Mouse (Mus musculus) T-helper 17 cell (primary cell): ENCODE results near the gene Mapk10.

ENCODE experiments used
- in situ Hi-C, 2 experiments: fragments of 300-600 bp; cut with MboI, MseI; formaldehyde crosslinking; loops; 1 replicate in 1 of 2; 2 replicates in 1 of 2; pipeline ENCODE4 v1.15.1; 2025; ENCODE audit warnings: high pct_unique_total_duplicates in 2 of 2

The Mapk10 gene

DNA sequence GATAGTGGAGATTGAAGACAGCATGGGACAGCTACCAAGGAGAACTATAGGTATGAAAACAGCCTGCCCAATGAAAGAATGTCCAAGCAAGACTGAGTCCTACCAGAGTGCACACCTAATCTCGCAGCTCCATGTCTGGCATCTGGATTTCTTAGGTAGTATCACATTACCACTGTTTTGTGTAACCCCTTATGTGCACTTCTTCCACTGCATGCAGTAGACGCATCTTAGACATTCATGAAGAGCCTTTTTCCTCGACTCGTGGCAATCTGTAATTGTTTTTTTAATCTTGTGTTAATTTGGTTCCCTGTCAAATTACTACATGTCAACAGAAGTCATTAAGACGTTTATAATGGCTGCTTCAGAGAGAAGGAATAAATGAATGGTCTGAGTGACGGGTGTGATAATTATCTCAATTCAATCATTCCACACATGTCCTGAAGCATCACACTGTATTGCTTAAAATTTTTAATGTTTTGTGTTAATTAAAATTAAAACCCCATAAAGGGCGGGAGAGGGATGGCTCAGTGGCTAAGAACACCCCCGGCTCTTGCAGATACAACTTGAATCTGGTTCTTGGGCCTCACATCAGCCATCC lies 160.7 kb downstream of the Mapk10 start:
- in situ Hi-C loops = no loop called here

DNA sequence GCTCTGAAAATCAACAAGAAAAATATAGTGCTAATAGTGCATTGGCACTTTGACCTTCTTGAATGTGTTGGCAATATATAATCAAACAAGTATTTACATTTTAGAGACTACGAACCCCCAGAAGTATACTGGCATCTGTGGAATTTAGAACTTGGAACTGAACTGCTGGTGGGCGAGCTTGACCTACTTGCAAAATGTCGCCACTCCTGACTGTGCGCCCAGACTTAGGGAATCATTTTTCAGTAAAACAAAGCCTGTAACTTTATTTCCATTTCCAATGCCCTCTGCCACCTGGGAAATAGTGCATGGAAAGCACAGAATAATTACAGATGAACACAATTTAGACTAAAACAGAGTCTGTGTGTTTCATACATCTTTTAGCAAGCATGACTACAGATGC lies 163.1 kb downstream of the Mapk10 start:
- in situ Hi-C loops = no loop called here

DNA sequence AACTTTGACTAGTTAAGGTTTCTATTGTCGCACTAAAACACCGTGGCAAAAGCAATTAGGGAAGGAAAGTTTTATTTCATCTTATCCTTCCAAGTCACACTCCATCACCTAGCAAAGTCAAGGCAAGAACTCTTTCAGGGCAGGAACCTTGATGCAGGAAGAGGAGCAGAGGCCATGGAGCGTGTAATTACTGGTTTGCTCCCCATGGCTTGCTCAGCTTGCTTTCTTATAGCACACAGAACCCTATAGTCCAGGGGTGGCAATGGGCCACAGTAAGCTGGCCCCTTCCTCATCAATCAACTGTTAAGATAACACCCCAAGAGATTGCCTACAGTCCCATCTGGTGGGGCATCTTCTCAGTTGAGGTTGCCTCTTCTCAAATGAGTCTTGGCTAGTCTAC lies 173.4 kb downstream of the Mapk10 start:
- in situ Hi-C loops = no loop called here

DNA sequence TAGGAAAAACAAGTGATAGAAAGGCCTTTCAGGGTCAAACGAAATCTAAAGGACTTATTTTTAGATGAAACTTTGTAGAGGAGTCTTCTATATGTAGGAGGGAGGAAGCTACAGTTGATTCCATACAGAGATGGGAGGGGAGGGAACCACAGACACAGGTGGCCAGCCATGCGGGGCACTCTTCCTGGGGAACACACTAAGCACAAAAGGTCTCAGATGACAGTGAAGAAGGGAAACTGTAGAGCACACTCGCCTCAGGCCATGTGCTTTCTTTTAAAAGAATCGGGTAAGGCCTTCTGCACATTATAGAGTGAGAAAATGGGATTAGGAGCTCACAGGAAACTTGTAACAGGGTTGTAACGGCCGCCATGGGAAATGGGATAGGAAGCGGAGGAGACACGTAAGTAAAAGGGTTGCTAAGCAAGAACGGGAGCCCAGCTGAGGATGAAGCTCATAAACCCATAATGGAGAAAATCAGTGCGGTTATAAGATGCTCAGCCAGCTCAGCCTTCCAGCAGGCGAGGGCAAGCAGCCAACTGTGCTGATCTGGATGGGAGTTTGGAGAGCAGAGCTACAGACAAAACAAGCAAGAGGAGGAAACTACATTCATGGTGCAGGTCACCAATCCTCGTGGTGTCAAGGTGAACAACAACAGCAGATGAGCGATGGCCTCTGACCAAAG lies 182.1 kb downstream of the Mapk10 start:
- in situ Hi-C loops = no loop called here

DNA sequence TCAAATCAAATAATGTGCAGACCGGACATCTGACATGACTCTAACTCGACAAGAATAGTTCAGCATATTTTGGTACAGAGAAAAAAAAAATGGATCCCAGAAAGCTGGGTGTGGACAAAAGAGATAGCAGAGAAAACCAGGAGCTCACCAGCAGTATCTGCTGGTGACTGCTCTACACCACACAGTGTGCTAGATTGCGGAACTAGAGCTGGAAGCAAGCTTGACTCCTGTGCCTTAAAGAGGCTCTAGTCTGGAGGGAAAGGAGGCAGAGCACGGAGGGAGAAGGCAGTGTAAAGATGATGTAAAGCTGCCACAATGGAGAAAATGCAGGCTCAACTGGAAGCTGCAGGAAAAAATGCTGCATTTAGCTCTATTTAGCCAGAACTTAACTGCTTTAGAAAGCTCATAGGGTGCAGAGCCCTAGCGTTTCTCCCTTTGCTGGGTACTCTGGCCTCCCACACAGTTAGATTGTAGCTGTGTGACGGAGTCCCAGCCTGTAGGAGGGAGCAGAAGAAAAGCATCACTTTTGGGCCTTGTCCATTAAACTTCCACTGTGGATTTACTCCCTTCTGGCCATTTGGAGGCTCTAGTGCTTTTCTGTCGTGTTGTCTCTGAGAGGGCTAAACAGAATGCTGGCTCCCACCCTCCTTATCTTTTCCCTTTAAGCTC lies 188.5 kb downstream of the Mapk10 start:
- in situ Hi-C loops = no loop called here

DNA sequence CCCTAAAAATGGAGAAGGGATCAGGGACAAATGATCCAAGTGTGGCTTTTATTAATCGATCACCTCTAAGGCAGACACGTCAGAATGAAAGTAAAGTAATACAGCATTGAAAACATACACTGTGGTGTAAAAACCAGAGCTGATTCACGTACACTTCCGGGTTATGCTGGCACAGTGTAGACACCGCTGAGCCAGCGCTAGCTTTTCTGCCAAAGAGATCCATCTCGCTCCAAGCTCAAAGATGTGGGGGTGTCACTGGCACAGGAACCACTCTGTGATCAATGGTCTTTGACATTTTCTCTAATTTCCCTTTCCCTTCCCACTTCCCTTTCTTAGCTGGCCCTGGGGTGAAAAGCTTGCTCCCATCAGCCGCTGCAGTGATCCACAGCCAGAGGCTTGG lies 189.7 kb downstream of the Mapk10 start:
- in situ Hi-C loops = no loop called here

DNA sequence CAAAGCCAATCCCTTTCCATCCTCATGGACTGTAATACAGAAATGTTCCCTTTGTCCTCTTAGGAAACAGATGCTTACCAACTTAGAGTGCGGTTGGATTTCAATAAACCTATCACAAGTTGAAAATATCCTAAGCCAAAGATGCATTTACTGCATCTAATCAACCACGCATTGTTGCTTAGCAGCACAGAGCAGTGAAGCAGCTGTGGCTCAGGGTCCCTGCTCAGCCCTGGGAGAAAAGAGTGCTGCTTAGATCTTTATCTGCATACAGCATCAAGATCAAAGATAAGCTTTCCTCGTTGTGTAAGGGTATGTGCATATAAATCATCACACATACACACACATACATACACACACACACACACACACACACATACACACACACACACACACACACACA lies 190.2 kb downstream of the Mapk10 start:
- in situ Hi-C loops = no loop called here

DNA sequence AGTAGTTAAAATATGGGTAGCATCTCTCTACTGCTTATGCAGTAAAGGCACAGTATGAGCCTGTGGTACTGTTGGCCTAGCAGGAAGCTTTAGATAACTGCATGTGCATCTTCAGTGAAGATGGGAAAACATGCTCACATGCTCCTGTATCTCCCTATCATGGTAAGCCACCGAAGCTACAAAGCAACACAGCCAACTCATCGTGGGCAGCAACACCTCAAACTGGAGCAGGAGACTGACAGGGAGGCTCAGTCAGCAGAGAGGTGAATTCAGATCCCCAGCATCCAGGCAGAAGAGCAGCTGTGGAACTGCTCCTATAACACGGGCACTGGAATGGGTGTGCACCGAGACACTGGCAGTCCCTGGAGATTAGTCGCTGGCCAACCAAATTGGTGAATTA lies 191.0 kb downstream of the Mapk10 start:
- in situ Hi-C loops = no loop called here

DNA sequence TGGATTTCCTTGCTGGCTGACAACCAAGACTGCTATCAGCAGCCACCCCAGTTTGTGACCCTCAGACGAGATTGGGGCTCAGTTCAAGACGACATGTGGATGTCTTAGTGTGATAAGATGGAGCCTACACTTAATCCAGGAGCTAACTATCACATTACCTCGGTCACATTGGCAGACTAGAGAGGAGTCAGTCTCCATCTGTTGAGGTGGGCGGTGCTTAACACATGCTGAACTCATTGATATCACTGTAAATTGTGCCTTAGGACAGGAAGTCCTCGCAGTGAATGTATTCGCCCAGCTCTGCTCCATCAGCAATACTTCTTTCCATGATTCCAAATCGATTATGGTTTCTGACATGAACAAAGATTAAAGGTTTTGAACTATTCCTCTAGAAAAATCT lies 193.5 kb downstream of the Mapk10 start:
- in situ Hi-C loops = no loop called here

DNA sequence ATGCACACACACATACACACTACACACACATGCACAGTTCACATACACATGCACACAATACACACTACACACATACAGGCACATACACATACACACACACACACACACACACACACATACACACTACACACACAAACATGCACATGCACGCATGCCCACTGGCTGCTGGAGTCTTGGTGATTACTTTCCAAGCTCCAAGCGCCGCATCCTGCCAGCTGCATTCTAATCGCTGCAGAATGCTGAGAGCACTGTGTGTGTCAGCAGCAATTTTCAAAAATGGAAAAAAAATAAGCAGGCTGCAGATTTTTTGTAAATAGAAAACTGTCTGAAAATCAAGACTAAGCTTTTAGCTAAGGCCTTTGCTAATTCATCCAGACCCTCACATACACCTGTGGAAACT lies 196.8 kb downstream of the Mapk10 start:
- in situ Hi-C loops = no loop called here

DNA sequence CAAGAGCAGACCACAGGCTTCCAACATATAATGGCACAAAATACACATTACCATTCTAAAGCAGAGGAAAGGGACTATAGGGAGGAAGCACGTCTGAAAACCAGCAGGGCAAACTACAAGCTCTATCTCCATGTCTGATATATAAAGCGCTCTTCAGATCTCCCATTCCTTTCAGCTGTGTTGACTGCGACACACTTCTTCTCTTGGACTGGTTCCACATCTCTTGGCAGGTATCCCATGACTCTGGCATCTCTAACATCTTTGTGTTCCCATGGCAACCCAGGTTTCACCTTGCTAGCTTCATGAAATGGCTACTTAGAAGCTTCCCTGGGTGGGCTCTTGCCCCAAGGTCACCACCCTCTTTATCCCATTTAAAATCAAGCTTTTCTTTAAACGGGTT lies 202.2 kb downstream of the Mapk10 start:
- in situ Hi-C loops = no loop called here

DNA sequence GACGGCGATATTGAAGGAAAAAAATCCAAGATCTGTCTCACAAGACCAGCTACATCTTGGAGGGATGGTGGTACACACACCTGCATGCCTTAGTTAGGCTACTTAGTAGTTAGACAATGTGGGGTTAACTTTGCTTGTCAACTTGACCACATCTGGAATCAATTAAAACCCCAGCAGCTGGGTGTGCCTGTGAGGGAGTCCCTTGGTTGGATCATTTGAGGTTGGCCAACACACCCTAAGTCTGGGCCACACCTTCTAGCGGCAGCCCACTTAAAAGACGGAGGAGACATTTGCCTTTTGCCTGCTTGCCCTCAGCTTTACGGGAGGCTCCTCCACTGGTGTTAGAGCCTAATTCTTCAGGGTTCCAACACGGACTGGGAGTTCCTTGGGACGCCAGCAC lies 209.0 kb downstream of the Mapk10 start:
- in situ Hi-C loops = no loop called here

DNA sequence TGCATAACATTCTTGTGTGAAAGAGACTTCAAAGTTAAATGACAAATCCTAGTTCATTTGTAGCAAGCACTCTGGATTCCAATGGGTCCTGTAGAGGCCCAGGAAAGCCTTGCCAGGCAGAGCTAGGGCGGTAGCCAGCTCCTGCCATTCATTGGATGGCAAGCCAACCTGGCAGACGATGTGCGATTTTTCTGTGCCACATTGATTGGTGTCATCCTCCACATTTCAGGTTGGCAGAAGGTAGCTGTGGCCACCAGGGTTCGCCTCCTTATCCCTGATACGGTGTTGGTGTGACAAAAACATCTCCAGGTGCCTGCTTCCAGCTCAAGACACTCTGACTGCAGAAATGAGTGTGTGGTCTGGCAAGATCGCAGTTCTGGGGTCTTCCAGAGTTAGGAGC lies 210.6 kb downstream of the Mapk10 start:
- in situ Hi-C loops = no loop called here

DNA sequence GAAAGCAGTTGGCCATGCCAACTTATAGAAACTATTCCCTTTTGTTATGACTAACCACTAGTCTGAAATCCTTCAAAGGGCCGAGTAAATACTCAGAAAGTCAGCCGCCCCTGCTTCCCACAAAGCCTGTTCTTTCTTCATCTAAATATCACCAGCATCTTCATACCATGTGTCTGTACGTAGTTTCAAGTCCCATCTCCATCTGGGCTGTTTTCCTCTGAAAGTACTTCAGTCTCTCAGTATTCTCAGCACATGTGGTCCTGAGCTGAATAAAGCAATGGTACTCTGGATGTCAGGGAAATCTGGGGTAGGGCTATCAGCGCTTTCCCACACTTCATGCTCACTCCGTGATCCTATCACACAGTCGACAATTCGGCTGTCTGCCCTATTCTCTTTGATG lies 212.6 kb downstream of the Mapk10 start:
- in situ Hi-C loops = no loop called here

DNA sequence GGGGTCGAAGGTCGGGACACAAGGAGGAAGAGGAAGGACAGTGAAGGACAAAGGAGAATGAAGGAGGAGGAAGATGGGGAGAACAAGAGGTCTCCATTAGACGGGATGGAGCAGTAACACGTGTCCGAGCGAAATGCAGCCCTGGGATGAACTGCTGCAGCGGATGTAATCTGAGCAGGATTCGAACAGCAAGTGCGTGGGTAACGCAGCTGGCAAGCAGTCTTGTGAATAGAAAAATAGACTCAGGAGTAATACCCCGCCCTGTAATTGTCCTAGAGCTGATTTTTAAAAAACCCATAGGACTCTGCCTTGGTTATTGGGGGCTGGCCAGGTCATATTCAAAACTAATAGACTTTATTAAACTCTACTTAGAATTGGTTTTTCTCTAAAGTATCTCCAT lies 213.2 kb downstream of the Mapk10 start:
- in situ Hi-C loops = no loop called here

DNA sequence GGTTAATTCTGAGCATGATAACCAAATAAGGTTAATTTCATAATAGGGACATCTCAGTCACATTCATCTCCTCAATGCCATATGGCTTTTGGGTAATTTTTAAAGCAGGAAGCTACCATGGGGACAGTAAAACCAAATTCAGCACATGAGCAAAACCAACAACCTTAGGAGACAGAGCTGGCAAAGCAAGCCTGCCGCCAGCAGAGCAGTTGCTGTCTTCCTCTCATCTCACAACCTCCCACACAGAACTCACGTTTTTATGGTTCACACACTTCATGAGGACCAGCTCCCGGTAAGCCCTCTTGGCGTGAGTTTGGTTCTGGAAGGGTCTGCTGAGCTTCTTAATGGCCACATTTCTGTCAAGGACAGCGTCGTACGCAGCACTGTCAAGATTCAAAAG lies 214.8 kb downstream of the Mapk10 start:
- in situ Hi-C loops = no loop called here

DNA sequence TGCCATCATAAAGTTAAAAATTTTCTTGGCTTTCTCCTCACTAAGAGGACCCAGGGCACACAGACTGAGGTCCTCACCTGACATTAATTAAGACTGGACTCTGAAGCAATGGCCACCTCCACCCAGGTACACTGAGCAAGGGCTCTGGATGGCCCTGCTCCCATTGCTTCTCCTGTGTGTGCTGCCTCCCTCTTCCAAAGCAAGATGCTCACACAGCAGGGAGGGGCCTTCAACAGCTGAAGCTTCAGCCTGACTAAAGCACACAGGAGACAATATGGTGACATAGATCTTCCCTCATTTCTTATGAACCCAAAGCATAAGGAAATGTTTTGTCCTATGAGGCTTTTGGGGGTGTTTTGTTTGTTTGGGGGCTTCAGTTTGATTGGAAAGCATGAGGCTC lies 215.2 kb downstream of the Mapk10 start:
- in situ Hi-C loops = no loop called here

DNA sequence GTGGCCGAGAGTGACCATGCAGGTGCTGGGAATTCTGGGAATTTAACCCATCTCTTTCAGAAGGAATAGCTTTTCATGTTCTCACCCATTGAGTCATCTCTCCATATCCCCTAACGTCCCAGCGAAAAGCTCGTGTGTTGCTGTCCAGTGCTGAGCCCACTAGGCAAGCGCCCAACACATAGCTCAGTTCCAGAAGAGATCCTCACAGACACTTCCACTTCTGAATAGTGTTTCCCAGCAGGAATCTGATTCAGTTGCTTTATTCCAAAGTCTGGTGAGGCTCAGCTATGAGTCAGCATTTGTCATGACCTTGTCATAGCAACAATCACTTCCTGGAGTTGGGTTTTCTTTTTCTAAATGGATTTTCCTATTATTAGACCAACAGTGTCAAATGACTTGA lies 217.2 kb downstream of the Mapk10 start:
- in situ Hi-C loops = no loop called here

DNA sequence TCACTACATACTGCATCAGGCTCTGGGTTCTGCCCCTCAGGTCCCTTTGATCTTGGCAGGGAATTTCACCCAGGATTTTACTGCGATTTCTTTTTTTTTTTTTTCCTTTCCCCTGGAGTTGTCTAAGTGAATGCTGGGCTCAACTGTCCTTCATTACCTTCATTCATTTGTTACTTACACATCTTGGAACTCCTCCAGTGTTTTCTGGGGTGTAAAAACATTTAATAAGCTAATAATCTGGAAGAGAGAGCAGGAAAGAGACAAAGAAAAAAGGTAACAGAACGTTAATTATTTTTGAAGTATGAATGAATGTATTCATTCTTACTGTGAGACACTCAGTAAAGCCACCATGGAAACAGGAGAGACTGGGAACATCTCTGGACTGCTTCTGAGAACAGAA lies 219.4 kb downstream of the Mapk10 start:
- in situ Hi-C loops = no loop called here

DNA sequence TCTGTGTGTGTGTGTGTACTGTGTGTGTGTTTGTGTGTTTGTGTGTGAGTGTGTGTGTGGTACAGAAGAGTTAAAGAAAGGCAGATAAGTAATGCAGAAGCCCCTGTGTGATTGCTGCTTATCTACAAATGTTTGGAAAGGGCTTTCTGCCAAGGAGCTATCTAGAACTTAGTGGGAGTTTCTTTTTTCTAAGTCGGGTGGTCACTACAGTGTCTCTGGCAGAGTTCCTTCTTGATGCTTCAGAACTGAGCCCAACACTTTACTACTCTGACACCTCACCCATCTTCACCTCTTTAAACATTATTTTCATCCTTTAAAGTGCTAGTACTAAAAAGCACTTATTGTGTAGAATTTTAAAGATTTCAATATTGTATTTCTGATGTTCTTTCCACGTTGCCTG lies 232.8 kb downstream of the Mapk10 start:
- in situ Hi-C loops = no loop called here

DNA sequence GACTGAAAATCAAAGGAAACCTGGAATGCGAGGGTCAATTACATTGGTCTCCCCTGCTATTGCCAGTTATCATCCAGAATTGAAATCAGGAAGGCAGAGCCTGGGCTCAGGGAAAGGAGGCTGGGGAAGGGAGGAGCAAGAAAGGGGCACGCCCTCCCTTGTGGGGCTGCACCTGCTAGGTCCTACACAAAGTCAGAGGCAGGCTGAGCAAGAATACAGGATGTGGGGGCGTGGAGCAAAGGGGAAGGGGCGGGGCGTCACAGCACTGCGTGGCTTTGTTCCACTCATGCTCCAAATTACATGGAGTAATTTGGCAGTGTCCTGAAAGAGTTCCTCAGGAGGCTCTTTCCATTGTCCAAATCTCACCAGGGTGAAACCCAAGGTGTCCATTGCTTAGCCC lies 234.0 kb downstream of the Mapk10 start:
- in situ Hi-C loops = no loop called here

DNA sequence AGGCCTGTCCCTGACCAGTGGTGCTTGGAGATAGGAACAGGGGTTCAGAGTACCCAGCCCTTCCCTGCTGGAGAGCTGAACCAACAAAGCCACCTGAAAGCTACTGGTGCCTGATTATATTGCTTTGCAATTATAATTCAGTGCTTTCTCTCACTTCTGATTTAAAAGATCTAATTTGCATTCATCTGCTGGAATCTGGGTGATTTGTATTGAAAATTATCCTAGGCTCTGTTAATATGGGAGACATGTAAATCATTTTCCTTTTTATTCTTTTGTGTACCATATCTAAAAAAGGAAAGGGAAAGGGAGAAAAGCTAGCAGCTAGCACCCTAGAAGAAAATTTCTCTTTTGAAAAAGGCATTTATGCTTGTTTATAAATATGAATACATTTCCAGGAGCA lies 234.6 kb downstream of the Mapk10 start:
- in situ Hi-C loops = no loop called here

DNA sequence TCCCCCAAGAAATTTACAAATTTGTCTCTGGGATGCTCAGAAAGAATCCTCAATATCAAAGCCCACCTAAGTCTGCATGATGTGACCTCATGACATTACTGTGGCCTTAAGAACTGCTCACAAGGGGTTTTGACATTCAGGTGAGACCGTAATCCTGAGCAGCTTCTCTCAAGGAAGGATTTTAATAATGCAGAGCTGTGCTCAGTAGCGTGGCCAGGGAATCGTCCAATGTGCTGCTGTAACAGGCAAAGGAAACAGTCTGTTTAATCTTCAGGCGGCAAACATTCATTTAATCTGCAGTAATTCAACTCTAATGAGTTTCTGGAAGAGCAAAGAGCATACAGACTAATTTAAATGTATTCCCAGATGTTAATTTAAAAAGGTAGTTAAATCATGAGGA lies 236.7 kb downstream of the Mapk10 start:
- in situ Hi-C loops = no loop called here
